Mouse (Mus musculus) layer of hippocampus, adult 2 months (tissue): ENCODE results near the gene Mbnl2. TPM values are rescaled to one million over a fixed set of nuclear protein-coding genes. Genes with fewer than 3 reads are reported as not detected.
"Not testable (repeated sequence)": the region's sequence is repeated elsewhere in the genome, so short reads cannot be mapped to it uniquely, and the experiment has no call there.

Experiments used
- DNase-seq, 2 experiments: peaks; one replicate each; pipeline ENCODE4 v3.0.0; 2022; ENCODE audit warnings: low spot score in 2 of 2
- H3K27ac ChIP-seq: fragments of 200-600 bp; 2 replicates; pipeline ENCODE4 v1.8.1; 2022
- H3K4me3 ChIP-seq: fragments of 200-600 bp; 2 replicates; pipeline ENCODE4 v1.8.1; 2022; ENCODE audit warnings: mild to moderate bottlenecking
- CTCF ChIP-seq: fragments of 200-600 bp; conservative IDR thresholded peaks from 2 replicates; pipeline ENCODE4 v1.8.1; 2022; ENCODE audit warnings: antibody characterized with exemption, mild to moderate bottlenecking, moderate library complexity
- total RNA-seq, 2 experiments: library from RNA; stranded (reverse); gene quantifications; 2 replicates each; pipeline ENCODE4 v1.2.3; 2021

Gene Mbnl2
- total RNA-seq, 2 experiments from 2014 or later: 244 to 250 TPM

DNA sequence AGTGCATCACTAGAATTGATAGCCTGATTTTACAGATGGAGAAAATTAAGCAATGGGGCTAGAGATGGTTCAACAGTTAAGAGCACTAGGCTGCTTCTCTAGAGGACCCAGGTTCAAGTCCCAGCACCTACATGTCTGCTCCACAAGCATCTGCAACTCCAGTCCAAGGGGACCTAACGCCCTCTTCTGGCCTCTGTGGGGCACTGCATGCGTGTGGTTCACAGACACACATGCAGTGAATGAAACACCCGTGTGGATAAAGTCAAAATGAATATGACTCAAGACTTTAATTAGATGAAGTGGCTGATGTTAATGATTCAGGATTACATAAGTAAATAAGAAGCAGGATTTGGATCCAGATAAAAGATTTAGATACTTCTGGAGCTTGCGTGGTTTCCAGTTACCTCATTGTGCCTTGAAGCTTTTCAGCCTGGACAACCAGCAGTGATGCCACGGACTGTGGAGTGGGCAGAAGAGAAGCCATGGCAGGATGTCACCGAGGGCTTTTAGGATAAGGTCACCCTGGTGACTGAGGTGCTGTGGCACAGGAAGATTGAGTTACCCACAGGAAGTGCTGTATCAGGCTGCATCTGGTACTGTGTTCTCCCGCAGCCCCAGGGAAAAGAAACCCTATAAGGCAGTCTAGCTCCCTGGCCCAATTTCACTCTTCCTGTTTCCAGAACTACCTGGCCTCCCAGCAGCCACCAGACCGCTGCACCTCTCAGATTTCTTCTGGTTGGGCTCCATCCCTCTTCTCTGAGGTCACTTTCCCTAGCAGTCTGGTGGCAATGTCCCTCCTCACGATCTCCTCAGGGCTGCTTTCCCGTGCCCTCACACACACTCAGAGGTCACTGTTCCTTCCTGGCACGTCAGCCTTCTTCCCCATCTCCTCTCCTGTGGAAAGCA lies 72.2 kb downstream of the Mbnl2 start:
- peak; percentile 62 for TF ChIP-seq CTCF
- DNase-seq: peak in 1 of 2 experiments; percentile 9

DNA sequence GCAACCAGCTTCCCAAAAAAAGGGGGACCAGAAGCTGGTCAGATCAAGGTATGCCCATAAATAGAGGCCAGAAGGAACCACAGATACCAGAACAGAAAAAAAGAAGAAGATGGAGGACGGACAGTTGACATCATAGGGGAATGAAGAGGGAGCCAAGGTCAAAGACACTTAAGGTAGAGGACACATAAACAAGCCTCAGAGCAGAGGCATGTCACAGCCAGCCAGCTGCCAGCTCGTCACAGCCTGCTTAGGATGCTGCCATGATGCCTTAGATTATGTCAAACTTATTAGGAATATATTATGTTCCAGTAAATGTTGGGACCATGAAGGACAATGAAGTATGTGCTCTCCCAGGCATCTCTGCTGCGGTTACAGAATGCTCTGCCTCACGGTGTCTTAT lies 73.9 kb downstream of the Mbnl2 start:
- TF ChIP-seq CTCF: no peak
- DNase-seq: no peak
- no peak overlapping the region for H3K27ac ChIP-seq
- no peak overlapping the region for H3K4me3 ChIP-seq

More for the DNA sequence above, 72.2 kb downstream of the Mbnl2 start:
- Histone ChIP-seq H3K27ac (peak overlapping the region; percentile 9; the same call in 1 of the 2 replicates), H3K4me3 (no peak overlapping the region)

DNA sequence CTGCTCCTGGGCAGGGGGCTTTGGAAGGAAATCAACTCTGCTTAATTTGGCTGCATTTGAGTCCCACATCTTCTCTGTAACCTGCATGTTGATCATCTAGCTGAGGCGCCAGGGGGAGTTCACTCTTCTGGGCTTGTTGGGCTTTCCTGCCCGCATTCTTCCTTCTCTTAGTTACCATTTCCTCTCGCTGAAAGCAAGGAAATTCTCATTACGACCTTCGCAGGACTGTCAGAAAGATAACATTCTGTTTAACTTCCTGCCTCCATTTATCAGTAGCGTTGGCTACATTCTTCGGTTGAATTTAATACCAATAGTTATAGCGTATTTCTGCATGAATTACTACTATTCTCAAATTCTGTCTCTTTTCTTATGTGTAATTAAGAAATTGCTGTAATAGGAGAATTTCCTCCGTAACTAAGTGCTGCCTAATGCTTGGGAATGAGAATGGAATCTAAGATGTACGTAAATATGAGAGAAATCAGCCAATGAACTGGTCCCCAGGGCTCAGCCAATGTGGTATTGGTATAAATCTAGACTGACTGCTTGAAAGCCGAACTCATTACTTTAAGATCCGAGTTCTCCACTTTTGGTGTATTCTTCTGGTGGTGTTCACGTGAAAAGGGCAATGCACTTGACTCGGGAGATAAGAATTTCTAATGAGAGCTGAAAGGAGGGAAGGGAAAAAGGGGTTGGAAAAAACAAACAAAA lies 76.8 kb downstream of the Mbnl2 start:
- DNase-seq: peak in 1 of 2 experiments; percentile 3
- Histone ChIP-seq H3K4me3 (no peak overlapping the region), H3K27ac (0 out of 2 replicates have a peak overlapping the region, but pooled peaks have one; percentile 28)
- TF ChIP-seq CTCF: no peak

DNA sequence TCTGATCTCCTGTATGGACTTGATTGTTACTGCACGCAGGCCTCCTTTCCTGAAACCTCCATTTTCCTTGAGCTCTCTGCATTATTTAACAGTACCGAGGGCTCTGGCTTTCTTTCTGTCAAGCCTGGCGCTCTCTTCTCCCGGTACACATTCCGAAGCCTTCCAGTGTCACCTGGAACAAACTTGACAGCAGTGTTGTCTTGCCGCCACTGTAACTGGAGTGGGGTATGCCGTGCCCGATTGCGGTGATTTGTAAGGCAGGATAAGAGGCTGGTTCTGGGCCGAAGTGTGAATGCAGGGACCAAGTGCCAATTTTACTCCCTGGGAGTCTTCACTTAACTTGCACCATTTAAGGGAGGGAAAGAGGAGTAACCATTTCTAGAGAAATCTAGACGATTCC lies 77.7 kb downstream of the Mbnl2 start:
- 0 out of 2 replicates have a peak overlapping the region, but pooled peaks have one; percentile 28 for H3K27ac ChIP-seq
- TF ChIP-seq CTCF: no peak
- peak in 1 of 2 experiments; percentile 6 for DNase-seq
- H3K4me3 ChIP-seq: no peak overlapping the region

DNA sequence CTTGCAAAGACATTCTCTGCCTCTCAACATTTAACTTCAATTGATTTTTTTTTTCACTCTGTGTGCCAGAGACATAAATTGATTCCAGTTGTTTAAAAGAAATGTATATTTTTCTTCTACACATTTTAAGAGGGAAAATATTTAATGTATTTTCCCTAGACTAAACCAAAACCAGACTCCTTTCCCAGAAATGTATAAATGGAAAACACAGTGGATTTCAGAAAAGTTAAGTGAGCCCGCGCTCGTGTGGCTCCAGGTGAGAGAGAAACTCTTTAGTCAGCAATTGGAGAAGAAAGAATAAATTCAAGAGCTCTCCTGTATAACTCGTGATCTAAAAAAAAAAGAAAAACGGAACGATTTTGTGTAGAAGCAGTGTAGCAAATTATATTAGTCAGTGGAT lies 79.1 kb downstream of the Mbnl2 start:
- Histone ChIP-seq H3K4me3 (no peak overlapping the region), H3K27ac (peak overlapping the region; percentile 81)
- no peak for DNase-seq
- TF ChIP-seq CTCF: no peak

DNA sequence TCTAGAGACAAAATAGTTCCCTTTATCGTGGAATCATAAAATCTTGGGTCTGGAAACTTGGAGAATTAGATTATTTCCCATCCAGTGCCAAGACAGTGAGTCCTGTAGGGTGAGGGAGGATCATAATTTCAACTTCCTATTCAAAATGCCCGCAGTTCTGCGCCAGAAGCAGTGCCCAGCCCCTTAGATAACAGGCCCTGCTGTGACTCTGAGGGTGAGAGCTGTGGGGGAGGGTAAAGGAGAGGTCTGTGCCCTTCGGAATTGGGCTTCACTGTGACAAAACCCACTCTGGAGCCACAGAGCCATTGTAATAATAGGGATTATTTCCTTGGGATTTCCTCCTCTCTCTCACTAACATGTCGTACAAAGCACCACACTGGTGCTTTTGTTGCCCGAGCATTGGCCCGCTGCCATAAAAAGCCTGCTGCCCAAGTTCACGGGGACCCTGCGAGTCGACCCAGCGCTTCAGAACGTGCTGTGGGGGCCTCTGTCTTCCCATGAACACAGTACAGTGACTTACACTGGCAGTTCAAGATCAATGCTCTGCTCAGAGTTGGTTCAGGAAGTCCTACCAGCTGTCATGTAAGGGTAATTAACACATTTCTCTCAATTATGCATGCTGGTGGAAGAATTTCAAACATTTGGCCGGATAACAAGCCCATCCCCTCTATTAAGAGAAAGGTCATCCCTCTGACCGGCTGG lies 79.7 kb downstream of the Mbnl2 start:
- peak; percentile 38 to 53 for DNase-seq

DNA sequence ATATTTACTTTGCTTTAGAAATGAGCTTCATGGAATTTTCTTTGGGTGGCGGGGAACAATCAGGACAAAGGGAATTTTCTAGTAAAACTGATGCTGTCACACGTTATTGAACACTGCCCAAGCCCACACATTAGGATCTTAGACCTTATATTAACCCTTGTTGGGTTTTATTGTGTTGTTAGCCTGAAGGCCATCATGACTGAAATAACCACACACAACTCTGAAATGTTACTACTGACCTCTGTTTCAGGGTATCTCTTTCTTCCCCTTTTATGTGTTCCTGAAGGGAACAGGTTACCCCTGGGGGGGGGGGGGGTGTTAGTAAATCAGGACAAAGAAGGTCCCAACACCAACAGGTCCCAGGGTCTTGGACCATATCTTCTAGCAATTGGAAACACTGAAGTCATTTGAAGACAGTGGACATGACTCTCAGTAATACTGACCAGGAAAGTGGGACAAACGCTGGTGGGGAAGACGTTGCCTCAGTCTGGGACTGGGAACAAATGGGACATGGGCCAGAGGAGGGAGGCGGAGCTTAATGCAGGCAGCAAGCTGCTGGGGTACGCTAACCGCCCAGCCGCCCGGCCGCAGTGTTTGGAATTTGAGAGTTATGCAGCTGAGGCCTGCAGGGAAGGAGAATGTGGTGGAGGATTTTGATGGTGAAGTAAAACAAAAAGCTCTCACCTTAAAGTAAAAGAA lies 80.4 kb downstream of the Mbnl2 start:
- no peak for TF ChIP-seq CTCF
- Histone ChIP-seq H3K27ac (peak overlapping the region; percentile 81), H3K4me3 (no peak overlapping the region)
- DNase-seq: no peak

More for the DNA sequence above, 79.7 kb downstream of the Mbnl2 start:
- Histone ChIP-seq H3K27ac (peak overlapping the region; percentile 81), H3K4me3 (no peak overlapping the region)
- TF ChIP-seq CTCF: no peak

DNA sequence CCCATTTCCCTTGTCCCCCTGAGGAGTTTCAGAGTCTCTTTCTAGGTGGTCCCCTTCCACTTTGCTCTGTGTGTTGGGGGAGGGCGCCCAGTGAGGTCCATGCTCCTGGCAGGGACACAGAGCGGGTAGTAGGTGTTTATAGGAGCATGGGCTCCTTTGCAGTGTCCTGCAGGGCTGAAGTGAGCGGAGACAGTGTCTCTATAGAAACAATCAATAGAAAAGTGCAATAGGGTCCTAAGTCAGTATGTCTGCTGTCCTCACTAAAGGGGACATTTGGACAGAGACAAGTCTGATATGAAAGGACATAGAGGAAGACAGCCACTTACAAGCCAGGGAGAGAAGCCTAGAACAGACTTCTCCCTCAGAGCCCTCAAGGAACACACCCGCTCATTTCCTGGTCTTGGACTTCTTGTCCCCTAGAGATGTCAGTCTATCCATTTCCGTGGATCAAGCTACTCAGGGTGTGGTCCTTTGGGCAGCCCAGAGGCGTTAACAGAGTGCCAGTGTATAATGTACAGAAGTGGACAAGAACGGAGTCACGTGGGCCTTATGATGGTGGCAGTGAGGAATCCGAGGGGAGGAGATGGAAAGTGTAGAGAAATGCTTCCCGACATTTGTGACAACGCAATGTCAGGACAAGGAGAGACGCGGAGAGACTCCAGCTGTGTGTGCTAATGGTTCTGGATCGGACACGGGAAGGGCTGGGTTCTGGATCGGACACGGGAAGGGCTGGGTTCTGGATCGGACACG lies 82.0 kb downstream of the Mbnl2 start:
- TF ChIP-seq CTCF: no peak
- Histone ChIP-seq H3K27ac (no peak overlapping the region; the same call in 1 of the 2 replicates), H3K4me3 (no peak overlapping the region)
- DNase-seq: no peak

DNA sequence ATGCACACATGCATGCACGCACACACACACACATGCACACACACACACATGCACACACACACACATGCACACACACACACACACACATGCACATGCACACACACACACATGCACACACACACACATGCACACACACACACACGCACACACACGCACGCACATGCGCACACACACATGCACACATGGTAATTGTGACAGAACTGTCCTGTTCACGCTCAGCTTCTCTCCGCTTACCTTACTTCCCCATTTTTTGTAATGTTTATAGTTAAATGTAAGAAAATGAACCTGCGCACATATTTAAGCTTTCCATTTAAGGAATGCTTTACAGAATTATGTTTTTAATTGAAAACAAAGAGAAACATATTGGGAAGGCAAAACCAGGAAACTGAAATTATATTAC lies 84.1 kb downstream of the Mbnl2 start:
- H3K27ac ChIP-seq, H3K4me3 ChIP-seq, DNase-seq: not testable (repeated sequence)

DNA sequence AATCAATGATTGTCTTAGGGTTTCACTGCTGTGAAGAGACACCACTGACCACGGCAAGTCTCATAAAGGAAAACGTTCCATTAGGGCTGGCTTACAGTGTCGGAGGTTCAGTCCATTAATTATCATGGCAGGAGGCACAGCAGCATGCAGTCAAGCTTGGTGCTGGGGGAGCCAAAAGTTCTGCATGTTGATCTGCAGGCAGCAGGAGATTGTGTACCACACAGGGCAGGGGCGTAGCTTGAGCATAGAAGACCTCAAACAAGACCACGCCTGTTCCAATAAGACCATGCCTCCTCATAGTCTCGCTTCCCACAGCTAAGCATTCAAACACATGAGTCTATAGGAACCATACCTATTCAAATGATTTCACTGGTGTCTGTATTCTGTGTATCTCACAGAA lies 85.7 kb downstream of the Mbnl2 start:
- DNase-seq: no peak
- TF ChIP-seq CTCF: no peak
- H3K27ac ChIP-seq: peak overlapping the region; percentile 43; the same call in 1 of the 2 replicates

DNA sequence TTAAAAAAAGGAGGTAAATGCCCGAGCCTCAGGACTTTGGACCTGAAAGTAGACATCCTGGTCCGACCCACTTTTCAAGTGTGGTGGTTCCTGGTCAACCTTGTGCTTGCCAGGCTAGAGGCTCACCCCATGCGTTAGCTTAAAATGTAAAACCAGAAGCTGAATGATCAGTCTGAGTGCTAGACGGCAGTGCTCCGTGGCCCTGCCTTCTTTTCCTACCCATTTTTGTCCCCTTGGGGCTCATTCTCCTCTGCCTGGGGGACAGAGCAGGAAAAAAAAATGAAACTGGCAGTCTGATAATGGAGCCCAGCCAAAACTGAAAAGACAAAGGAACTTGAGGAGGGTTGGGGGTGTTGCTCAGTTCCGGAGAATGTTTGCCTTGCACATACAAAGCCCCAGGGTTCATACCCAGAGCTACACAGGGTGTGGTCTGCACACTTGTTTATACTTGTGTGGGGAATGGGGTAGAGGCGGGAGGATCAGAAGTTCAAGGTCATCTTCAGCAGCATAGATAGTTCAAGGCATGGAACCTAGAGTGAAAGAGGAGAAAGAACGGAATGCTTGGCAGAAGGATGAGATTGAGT lies 87.0 kb downstream of the Mbnl2 start:
- TF ChIP-seq CTCF: no peak
- DNase-seq: no peak
- H3K4me3 ChIP-seq: no peak overlapping the region
- H3K27ac ChIP-seq: 0 out of 2 replicates have a peak overlapping the region, but pooled peaks have one; percentile 14

More for the DNA sequence above, 85.7 kb downstream of the Mbnl2 start:
- no peak overlapping the region for H3K4me3 ChIP-seq
